Mouse (Mus musculus) myocyte (in vitro differentiated cells): Measurements from ENCODE around the gene Coro1c.

Experiments
- CEBPB ChIP-seq: IDR thresholded peaks from 2 replicates; pipeline ENCODE4 v1.6.1; 2011; ENCODE audit warnings: mild to moderate bottlenecking, moderate library complexity; ENCODE audit not compliant: poor library complexity, insufficient read depth, severe bottlenecking
- E2F4 ChIP-seq: IDR thresholded peaks from one replicate; pipeline ENCODE4 v1.6.1; 2011; ENCODE audit warnings: mild to moderate bottlenecking, control low read depth, moderate library complexity; ENCODE audit not compliant: insufficient read depth
- MYOG ChIP-seq, 3 experiments: IDR thresholded peaks; one replicate each; pipeline ENCODE4 v1.6.1; 2011; ENCODE audit warnings: control low read depth in 2 of 3, low read depth in 2 of 3, mild to moderate bottlenecking in 2 of 3; ENCODE audit not compliant: insufficient read length in 2 of 3, control insufficient read depth in 1 of 3, insufficient read depth in 1 of 3
- POLR2A ChIP-seq: IDR thresholded peaks from one replicate; pipeline ENCODE4 v1.6.1; 2011; ENCODE audit warnings: low read depth, mild to moderate bottlenecking, control low read depth, moderate library complexity; ENCODE audit not compliant: insufficient read length
- POLR2AphosphoS2 ChIP-seq: IDR thresholded peaks from one replicate; pipeline ENCODE4 v1.6.1; 2011; ENCODE audit warnings: low read depth, control low read depth; ENCODE audit not compliant: insufficient read length
- TCF12 ChIP-seq: IDR thresholded peaks from one replicate; pipeline ENCODE4 v1.6.1; 2011; ENCODE audit warnings: mild to moderate bottlenecking, control low read depth; ENCODE audit not compliant: poor library complexity, insufficient read depth, severe bottlenecking
- TCF3 ChIP-seq: IDR thresholded peaks from one replicate; pipeline ENCODE4 v1.6.1; 2011; ENCODE audit warnings: low read depth, control low read depth; ENCODE audit not compliant: insufficient read length
- USF1 ChIP-seq: IDR thresholded peaks from one replicate; pipeline ENCODE4 v1.6.1; 2011; ENCODE audit warnings: low read depth, mild to moderate bottlenecking, control low read depth, moderate library complexity

DNA sequence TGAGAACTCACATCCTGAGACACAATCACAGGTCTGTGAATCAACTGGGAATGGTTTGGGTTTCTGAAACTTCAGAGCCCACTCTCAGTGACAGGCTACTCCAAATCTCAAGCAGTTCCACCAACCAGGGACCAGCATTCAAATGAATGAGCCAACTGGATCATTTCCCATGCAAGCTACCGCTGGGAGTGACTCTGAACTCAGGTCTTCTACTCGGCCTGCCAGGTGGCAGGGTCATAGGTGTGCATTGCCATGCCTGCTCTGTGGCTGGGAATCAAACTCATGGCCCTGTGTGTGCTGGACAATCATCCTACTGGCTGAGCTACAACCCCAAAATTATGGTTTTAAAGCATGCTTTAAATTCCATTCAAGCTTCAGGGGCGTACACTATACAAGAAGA lies 31.0 kb downstream of the Coro1c start:
- no peak for TF ChIP-seq POLR2A
- TF ChIP-seq TCF12 = no peak
- TF ChIP-seq USF1 = no peak
- no peak for TF ChIP-seq POLR2AphosphoS2
- no peak for TF ChIP-seq E2F4
- TF ChIP-seq CEBPB = no peak
- TF ChIP-seq MYOG (IDR thresholded peaks at IDR 0.05; ENCODE audit: control insufficient read depth in 1 of 3, insufficient read depth in 1 of 3, insufficient read length in 2 of 3, low read depth in 2 of 3) = no peak
- TF ChIP-seq TCF3 = no peak
